Mouse (Mus musculus) small intestine, adult 2 months (tissue): ENCODE data around the gene Faah.

Experiments used
- CTCF ChIP-seq: fragments of 200-500 bp; IDR thresholded peaks from 2 replicates; pipeline ENCODE4 v1.5.1; 2012; ENCODE audit warnings: low read depth, mild to moderate bottlenecking, control low read depth, inconsistent platforms, low read length, moderate library complexity, mixed read lengths; ENCODE audit not compliant: insufficient replicate concordance, insufficient read length; ENCODE audit errors: extremely low read depth
- POLR2A ChIP-seq: fragments of 200-500 bp; IDR thresholded peaks from 2 replicates; pipeline ENCODE4 v1.6.1; 2012; ENCODE audit warnings: low read depth, mild to moderate bottlenecking, control low read depth, inconsistent platforms, low read length, moderate library complexity

DNA sequence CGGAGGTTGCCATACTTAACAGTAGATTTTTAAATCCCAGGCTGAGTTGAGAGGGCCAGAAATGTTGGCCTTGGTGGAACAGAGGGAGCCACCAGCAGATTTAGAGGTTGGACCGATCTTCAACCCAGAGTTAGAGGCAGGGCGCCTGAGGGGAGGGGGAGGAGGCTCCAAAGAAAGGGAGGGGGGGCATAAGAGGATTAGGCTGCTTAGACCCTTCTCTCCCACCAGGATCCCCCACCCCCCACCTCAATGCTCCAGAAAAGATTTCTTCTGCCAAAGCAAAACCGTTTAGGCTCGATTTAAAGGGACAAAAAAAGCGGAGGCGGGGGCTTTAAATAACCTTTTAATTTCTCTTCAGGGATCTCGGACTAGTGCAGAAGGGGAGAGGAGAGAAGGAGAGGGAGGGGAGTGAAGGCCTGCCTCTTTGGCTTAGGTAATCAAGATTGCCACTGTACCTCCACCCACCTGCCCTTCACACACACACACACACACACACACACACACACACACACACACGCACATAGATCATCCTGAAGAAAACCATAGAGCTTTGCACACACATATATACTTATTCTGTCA, 76.4 kb downstream of the Faah start:
- TF ChIP-seq POLR2A (no peak), CTCF (no peak)
